Mouse (Mus musculus) pancreas, adult 10 weeks (tissue): ENCODE measurements around the gene B3galt2. TPM values are rescaled to one million over a fixed set of nuclear protein-coding genes. Genes with fewer than 3 reads are reported as not detected.

Source experiments
- polyA plus RNA-seq: library from polyadenylated mRNA; stranded (reverse); fragments of 350-450 nt; fragmentation: Illumina TruSeq; extraction: RNeasy Lipid Tissue Mini Kit (QIAGEN cat#74804); gene quantifications from one replicate; pipeline ENCODE4 v1.2.3, GENCODE M21; 2015; ENCODE audit warnings: low read depth, low replicate concordance; ENCODE audit not compliant: insufficient read depth

The B3galt2 gene
- 0.50 TPM for polyA plus RNA-seq

GRCm38 (mm10) chr1:143640650-143641407, at the start of gene B3galt2:
Gene B3galt2, plus strand, starts transcription at chr1:143640664.

DNA sequence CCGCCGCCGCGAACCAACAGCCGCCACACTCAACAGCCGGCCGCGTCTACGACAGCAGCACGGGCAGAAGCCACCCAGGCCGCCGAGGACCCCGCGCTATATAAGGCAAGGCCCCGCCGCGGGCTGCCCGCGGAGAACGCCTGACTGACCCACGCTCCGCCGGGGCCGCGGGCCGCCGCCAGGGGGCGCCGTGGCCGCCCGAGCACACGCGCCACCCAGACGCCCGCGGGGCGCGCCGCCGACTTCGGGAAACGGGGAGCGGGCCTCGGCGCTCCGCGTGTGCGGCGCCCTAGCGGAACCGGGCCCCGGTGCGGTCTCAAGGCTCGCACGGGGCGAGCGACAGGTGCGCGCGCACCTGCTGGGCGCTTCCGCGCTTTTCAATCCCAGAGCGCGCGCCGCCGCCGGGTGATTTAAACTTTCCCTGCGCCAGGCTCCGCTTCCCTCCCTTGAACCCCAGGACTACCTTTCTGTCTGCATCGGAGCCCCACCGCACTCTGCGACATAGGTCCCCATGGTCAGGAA, 62.3 kb downstream of the B3galt2 start, which contains the start of gene Cdc73:
Gene Cdc73 (minus strand): TSS at position 153 of the 522 bp plus-strand sequence.

Other genes starting within 250 kb of the B3galt2 start
- gene Cdc73, start 62.2 kb downstream of the B3galt2 start, polyA plus RNA-seq, result 8.4 TPM
- 14.0 TPM for gene Glrx2, start 75.7 kb downstream of the B3galt2 start, polyA plus RNA-seq
- 2.2 TPM for gene Trove2, start 136.4 kb downstream of the B3galt2 start, polyA plus RNA-seq
- gene Uchl5, start 136.6 kb downstream of the B3galt2 start, polyA plus RNA-seq, result 14.4 TPM